Mouse (Mus musculus) ES-E14 (cell line): ENCODE results near the gene Cux1. TPM values are rescaled to one million over a fixed set of nuclear protein-coding genes. Genes with fewer than 3 reads are reported as not detected.
A peak's percentile ranks its signal among the peaks of the same experiment; 100 is the strongest.

Source experiments
- DNase-seq: peaks from one replicate; pipeline ENCODE4 v3.0.0-alpha.2; 2013; ENCODE audit warnings: low read depth, low spot score
- H3K27ac ChIP-seq: 2 replicates; pipeline ENCODE4 v1.5.1; 2012; ENCODE audit warnings: low read depth, mild to moderate bottlenecking, low read length, moderate library complexity, mixed read lengths; ENCODE audit not compliant: poor library complexity, insufficient read depth, severe bottlenecking
- H3K36me3 ChIP-seq: 2 replicates; pipeline ENCODE4 v1.6.1; 2012; ENCODE audit warnings: mild to moderate bottlenecking, low read length, moderate library complexity, mixed read lengths; ENCODE audit not compliant: control insufficient read depth, poor library complexity, insufficient read depth, severe bottlenecking
- H3K4me1 ChIP-seq, 2 experiments: fragments of 150-350 bp in 1 of 2; sonication (generic) in 1 of 2; 2 replicates each; pipeline ENCODE4 v1.6.1; 2012; ENCODE audit warnings: low read length in 2 of 2, mild to moderate bottlenecking in 1 of 2, mixed read lengths in 1 of 2; ENCODE audit not compliant: control insufficient read depth in 2 of 2, insufficient read depth in 2 of 2, poor library complexity in 1 of 2
- H3K4me3 ChIP-seq, 2 experiments: fragments of 150-350 bp in 1 of 2; sonication (generic) in 1 of 2; 2 replicates each; pipeline ENCODE4 v1.5.1; 2012; ENCODE audit warnings: low read length in 2 of 2, low read depth in 1 of 2, mild to moderate bottlenecking in 1 of 2, mixed read lengths in 1 of 2; ENCODE audit not compliant: insufficient read depth in 1 of 2, poor library complexity in 1 of 2, severe bottlenecking in 1 of 2
- H3K9ac ChIP-seq: 2 replicates; pipeline ENCODE4 v1.6.1; 2012; ENCODE audit warnings: low read depth, mild to moderate bottlenecking, low read length, mixed read lengths; ENCODE audit not compliant: poor library complexity, insufficient read depth, severe bottlenecking
- H3K9me3 ChIP-seq: fragments of 150-350 bp; sonication (generic); 2 replicates; pipeline ENCODE4 v1.6.1; 2012; ENCODE audit warnings: low read depth, mild to moderate bottlenecking, low read length; ENCODE audit not compliant: control insufficient read depth, insufficient read depth
- CHD2 ChIP-seq: IDR thresholded peaks from 2 replicates; pipeline ENCODE4 v1.6.1; 2014; ENCODE audit warnings: mild to moderate bottlenecking, low read depth, low read length, inconsistent platforms
- HCFC1 ChIP-seq: IDR thresholded peaks from 2 replicates; pipeline ENCODE4 v1.6.1; 2012; ENCODE audit warnings: low read length, inconsistent platforms, borderline replicate concordance; ENCODE audit not compliant: insufficient read depth
- MAFK ChIP-seq: IDR thresholded peaks from 2 replicates; pipeline ENCODE4 v1.6.1; 2014; ENCODE audit warnings: mild to moderate bottlenecking, low read depth, low read length, inconsistent platforms; ENCODE audit not compliant: insufficient read depth
- ZC3H11A ChIP-seq: IDR thresholded peaks from 2 replicates; pipeline ENCODE4 v1.6.1; 2012; ENCODE audit warnings: low read depth, mild to moderate bottlenecking, inconsistent platforms, low read length, borderline replicate concordance
- ZNF384 ChIP-seq: IDR thresholded peaks from 2 replicates; pipeline ENCODE4 v1.6.1; 2012; ENCODE audit warnings: low read depth, low read length, inconsistent platforms
- in situ Hi-C, 2 experiments: fragments of 600-800 bp; cut with MboI; formaldehyde crosslinking; loops; one replicate each; pipeline ENCODE4 v1.15.1; 2025; ENCODE audit warnings: low sequenced_read_pairs in 2 of 2, inconsistent platforms in 1 of 2; ENCODE audit not compliant: unreplicated experiment in 2 of 2
- total RNA-seq: library from RNA; depleted of rRNA; stranded (reverse); fragments of 300-350 nt; gene quantifications from 2 replicates; pipeline ENCODE4 v1.2.3, GENCODE M21; 2012

The Cux1 gene
- total RNA-seq, 1 experiment: 23.6 TPM

DNA sequence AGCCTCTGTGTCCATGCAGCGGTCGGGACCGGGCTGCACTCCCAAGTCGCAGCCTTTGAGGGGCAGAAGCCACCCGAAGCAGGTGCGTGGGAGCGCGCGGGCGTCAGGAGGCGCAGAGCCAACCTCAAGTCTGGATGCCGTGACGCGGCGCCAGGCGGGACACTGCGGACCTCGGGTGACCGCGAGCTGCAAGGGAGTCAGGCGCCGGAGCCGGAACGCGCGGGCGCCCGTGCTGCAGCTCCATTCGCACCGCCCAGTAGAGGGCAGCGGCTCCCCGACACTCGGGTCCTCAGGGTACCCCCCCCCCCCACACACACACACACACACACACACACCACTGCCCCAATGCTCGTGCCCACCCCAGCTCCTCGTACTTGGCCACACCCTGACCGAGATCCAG is 1.5 kb upstream of the Cux1 start:
- Histone ChIP-seq H3K9ac (peak overlapping the region; percentile 53), H3K4me3 (peak overlapping the region; percentile 73 to 99), H3K9me3 (no peaks in the 10 kb centered on the region), H3K36me3 (no peaks in the 10 kb centered on the region), H3K27ac (no peak overlapping the region), H3K4me1 (peaks cover 0 to 3% of the 10 kb centered on the region in 2 experiments; a peak in 1 of 4 replicates)
- no peak for TF ChIP-seq CHD2
- no peak for TF ChIP-seq ZNF384
- no peak for TF ChIP-seq HCFC1
- TF ChIP-seq ZC3H11A: no peak
- TF ChIP-seq MAFK: no peak
- DNase-seq: no peak
- in situ Hi-C loops: loop anchor here in 1 of 2 experiments (5.0 kb wide), 1 partner anchor 54 kb away; no protein-coding TSS in a partner anchor

GRCm38 (mm10) chr5:136568026-136568765 is 906 bp upstream of the Cux1 start:
- in situ Hi-C loops: loop anchor here in 1 of 2 experiments (5.0 kb wide), 1 partner anchor 54 kb away; no protein-coding TSS in a partner anchor

DNA sequence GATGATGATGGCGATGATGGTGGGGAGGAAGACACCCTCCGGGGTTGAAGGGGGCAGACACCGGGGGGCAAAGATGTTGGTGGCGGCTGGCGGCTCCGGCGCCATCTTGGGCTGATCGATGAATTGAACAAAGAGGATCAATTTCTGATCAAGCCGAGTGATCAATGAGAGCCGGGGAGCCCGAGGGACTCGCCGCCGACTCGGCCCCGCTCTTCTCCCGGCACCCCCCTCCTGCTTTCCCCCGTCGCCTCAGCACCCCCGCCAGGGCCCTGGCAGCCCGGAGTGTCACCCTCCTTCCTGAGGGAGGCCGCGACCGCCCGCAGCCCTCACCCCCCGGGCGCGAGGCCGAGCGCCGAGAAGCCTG is 496 bp downstream of the Cux1 start:
- H3K27ac ChIP-seq: peak overlapping the region; percentile 69
- H3K9ac ChIP-seq: peak overlapping the region; percentile 97
- TF ChIP-seq ZC3H11A (no peak), HCFC1 (no peak), CHD2 (no peak), ZNF384 (no peak), MAFK (no peak)
- no peaks in the 10 kb centered on the region for H3K36me3 ChIP-seq
- H3K4me1 ChIP-seq: peaks cover 0 to 3% of the 10 kb centered on the region in 2 experiments; a peak in 1 of 4 replicates
- in situ Hi-C loops: loop anchor here in 1 of 2 experiments (5.0 kb wide), 1 partner anchor 56 kb away; no protein-coding TSS in a partner anchor
- H3K9me3 ChIP-seq: no peaks in the 10 kb centered on the region
- no peak for DNase-seq
- peak overlapping the region; percentile 97 to 99 for H3K4me3 ChIP-seq

More at GRCm38 (mm10) chr5:136568026-136568765, 906 bp upstream of the Cux1 start:
- H3K4me1 ChIP-seq: peaks cover 0 to 3% of the 10 kb centered on the region in 2 experiments; a peak in 1 of 4 replicates
- no peaks in the 10 kb centered on the region for H3K9me3 ChIP-seq
- DNase-seq: no peak
- peak overlapping the region; percentile 77 for H3K9ac ChIP-seq
- TF ChIP-seq ZNF384: peak; percentile 78; the same call in 1 of the 2 replicates
- no peak for TF ChIP-seq ZC3H11A
- no peak for TF ChIP-seq HCFC1
- no peak for TF ChIP-seq CHD2
- no peaks in the 10 kb centered on the region for H3K36me3 ChIP-seq
- peak overlapping the region; percentile 97 to 99 for H3K4me3 ChIP-seq
- no peak overlapping the region for H3K27ac ChIP-seq

DNA sequence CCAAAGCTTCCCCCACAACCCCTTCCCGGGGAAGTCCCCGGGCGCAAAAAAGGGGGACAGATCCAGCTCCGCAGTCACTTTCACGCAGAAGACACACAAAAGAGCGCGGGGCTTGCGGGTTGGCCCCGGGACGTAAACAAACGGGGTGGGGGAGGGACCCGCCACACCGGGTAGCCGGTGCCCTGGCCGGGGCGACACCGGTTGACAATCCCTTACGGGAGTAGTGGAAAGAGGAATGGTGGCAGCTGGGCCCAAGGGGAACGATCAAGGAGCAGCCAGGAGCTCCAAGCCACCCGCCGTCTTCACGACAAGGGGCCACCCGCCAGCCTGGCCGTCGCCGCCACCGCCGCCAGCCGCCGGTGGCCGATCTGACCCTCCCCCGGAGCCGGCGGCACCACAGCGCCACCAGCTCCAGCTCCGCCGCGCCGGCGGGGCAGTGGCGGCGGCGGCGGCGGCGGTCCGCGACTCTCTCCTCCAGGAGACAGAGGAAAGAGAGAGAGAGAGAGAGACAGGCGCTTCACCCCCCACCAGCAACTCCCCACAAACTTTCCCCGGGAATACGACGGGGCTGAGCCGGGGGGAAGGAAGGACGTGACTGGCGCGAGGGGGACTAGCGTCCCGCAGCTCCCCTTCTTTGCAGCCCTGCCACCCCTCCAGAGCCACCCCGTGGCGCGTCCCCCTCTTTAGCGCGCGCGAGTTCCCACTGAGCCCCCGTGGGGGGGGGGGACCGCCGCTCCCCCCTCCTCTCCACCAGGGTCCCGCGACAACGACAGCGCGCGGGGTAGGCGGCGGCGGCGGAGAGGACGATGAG is 1.1 kb downstream of the Cux1 start:
- Histone ChIP-seq H3K36me3 (no peaks in the 10 kb centered on the region), H3K9me3 (no peaks in the 10 kb centered on the region), H3K4me1 (peaks cover under 1 to 5% of the 10 kb centered on the region in 2 experiments; a peak in 1 of 4 replicates), H3K4me3 (peak overlapping the region; percentile 97 to 99), H3K27ac (peak overlapping the region; percentile 43; the same call in 1 of the 2 replicates), H3K9ac (peak overlapping the region; percentile 97)
- in situ Hi-C loops: loop anchor here in 1 of 2 experiments (5.0 kb wide), 1 partner anchor 56 kb away; no protein-coding TSS in a partner anchor
- DNase-seq: no peak
- TF ChIP-seq HCFC1 (no peak), ZC3H11A (no peak), MAFK (no peak), CHD2 (no peak), ZNF384 (no peak)
